Mouse (Mus musculus): ENCODE measurements at regions not wholly inside any gene's neighbourhood (a gene's known extent, or its start where the extent isn't known, plus 50 kb on each side); places are given as distances from the start of the nearest gene placed in this dataset.

GRCm38 (mm10) chr13:69294483-69294882, 239.1 kb upstream of the Nsun2 start:
- TF ChIP-seq CTCF (IDR thresholded peaks at IDR 0.05; ENCODE audit: borderline replicate concordance, extremely low read depth, insufficient read depth, insufficient read length) = no peak
- TF ChIP-seq POLR2A (IDR thresholded peaks at IDR 0.05; ENCODE audit: borderline replicate concordance, extremely low read depth, insufficient read depth, insufficient read length, poor library complexity, severe bottlenecking) = no peak

All from brain, embryonic 14.5 days (tissue).